Mouse (Mus musculus) midbrain, embryonic 10.5 days (tissue): Measurements from ENCODE around the gene Swap70. TPM values are rescaled to one million over a fixed set of nuclear protein-coding genes. Genes with fewer than 3 reads are reported as not detected.
"Not testable (repeated sequence)": the region's sequence is repeated elsewhere in the genome, so short reads cannot be mapped to it uniquely, and the experiment has no call there.

ENCODE experiments used
- DNase-seq: peaks from one replicate; pipeline ENCODE4 v3.0.0-alpha.2; 2017; ENCODE audit warnings: low spot score
- H3K27ac ChIP-seq: fragments of 300-500 bp; sonication (generic); replicated peaks from 2 replicates; pipeline ENCODE4 v1.5.1; 2016; ENCODE audit warnings: mild to moderate bottlenecking
- H3K27me3 ChIP-seq: fragments of 300-500 bp; sonication (generic); 2 replicates; pipeline ENCODE4 v1.6.1; 2016; ENCODE audit warnings: low read depth, mild to moderate bottlenecking; ENCODE audit not compliant: poor library complexity, severe bottlenecking
- H3K36me3 ChIP-seq: fragments of 300-500 bp; sonication (generic); 2 replicates; pipeline ENCODE4 v1.6.1; 2016; ENCODE audit warnings: mild to moderate bottlenecking, moderate library complexity
- H3K4me1 ChIP-seq: fragments of 300-500 bp; sonication (generic); 2 replicates; pipeline ENCODE4 v1.6.1; 2016
- H3K4me3 ChIP-seq: fragments of 300-500 bp; sonication (generic); 2 replicates; pipeline ENCODE4 v1.5.1; 2016; ENCODE audit warnings: mild to moderate bottlenecking, moderate library complexity
- H3K9me3 ChIP-seq: fragments of 300-500 bp; sonication (generic); replicated peaks from 2 replicates; pipeline ENCODE4 v1.6.1; 2016; ENCODE audit warnings: mild to moderate bottlenecking
- WGBS: fragments of 180-500 bp; shearing (Covaris S2); methylation state at CpG from one replicate; pipeline ENCODE4 v1.1.7; 2016; 5-methylcytosine and 5-hydroxymethylcytosine counted together
- polyA plus RNA-seq: library from polyadenylated mRNA; unstranded; fragments of >200 nt; fragmentation: Nextera tagmentation; extraction: Ambion mirVana; gene quantifications from 2 replicates; pipeline ENCODE4 v1.2.1, GENCODE M21; 2016

The Swap70 gene
- polyA plus RNA-seq, 1 experiment from 2014 or later, result 26.0 TPM

DNA sequence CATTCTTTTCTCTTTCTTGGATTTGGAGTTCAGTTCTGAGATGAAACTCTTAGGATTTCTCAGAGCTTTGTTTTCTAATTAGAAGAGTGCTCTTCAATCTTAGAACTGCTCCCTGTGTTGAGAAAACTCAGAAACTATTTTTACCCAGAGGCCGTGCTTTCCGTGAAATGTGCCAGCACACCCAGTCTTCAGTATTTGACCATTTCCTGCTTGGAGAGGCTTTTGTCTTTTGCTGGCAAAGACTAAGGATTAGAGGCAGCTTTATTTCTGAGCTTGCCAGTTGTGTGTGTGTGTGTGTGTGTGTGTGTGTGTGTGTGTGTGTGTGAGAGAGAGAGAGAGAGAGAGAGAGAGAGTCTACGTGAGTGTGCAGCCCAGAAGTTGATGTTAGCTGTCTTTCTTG is 6.6 kb upstream of the Swap70 start:
- H3K9me3 ChIP-seq, result no peaks in the 10 kb centered on the region
- H3K4me3 ChIP-seq, result no peak overlapping the region
- no peak overlapping the region for H3K27ac ChIP-seq
- no peak for DNase-seq
- H3K36me3 ChIP-seq, result no peaks in the 10 kb centered on the region
- 92% methylated on average over 3 of the region's 3 CpGs for WGBS
- no peaks in the 10 kb centered on the region for H3K4me1 ChIP-seq
- H3K27me3 ChIP-seq, result no peaks in the 10 kb centered on the region

- Histone ChIP-seq H3K4me1 (peaks cover 27% of the 10 kb centered on the region), H3K9me3 (no peaks in the 10 kb centered on the region), H3K36me3 (peaks cover 10% of the 10 kb centered on the region), H3K4me3 (peak overlapping the region; percentile 90), H3K27me3 (no peaks in the 10 kb centered on the region), H3K27ac (peak overlapping the region; percentile 95)
- no peak for DNase-seq
- 23% methylated on average over 8 of the region's 8 CpGs for WGBS
Measured at GRCm38 (mm10) chr7:110221051-110221585, 393 bp upstream of the Swap70 start.

GRCm38 (mm10) chr7:110222583-110223182 is 1.2 kb downstream of the Swap70 start:
- Histone ChIP-seq H3K36me3 (peaks cover 22% of the 10 kb centered on the region), H3K27ac (no peak overlapping the region), H3K9me3 (no peaks in the 10 kb centered on the region), H3K27me3 (no peaks in the 10 kb centered on the region), H3K4me1 (peaks cover 27% of the 10 kb centered on the region), H3K4me3 (peak overlapping the region; percentile 90)
- peak; percentile 25 for DNase-seq
- WGBS, result 24% methylated on average over 12 of the region's 12 CpGs

DNA sequence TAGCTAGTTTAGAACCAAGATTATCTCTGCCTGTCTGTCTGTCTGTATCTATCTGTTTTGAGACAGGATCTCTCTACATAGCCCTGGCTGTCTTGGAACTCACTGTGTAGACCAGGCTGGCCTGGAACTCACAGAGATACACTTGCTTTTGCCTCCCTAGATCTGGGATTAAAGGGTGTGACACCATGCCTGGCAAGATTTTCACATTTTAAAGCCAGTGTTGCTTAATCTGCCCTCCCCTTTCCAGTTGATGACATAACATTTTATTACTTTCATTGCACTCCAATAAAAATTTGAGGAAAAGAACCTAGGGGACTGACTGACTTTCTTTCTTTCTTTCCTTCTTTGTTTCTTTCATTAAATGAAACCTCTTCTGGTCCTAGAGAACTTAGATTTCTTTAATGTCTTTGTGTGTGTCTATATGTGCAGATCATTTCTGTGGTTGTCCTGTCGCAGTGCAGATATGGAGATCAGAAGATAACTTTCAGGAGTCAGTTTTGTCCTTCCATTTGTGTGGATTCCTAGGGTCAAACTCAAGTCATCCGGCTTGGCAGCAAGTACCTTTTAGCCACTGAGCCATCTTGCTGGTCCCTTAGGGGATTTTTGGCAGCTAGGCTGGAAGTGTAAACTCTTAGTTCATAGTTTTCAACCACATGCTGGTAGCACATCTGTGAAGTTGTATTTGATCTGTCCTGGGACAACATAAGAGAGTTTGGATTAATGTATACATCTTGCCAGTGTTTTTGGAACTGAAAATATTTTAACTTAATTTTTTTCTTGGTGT is 2.4 kb downstream of the Swap70 start:
- 85% methylated on average over 2 of the region's 2 CpGs for WGBS
- H3K36me3 ChIP-seq, result peaks cover 22% of the 10 kb centered on the region
- no peaks in the 10 kb centered on the region for H3K9me3 ChIP-seq
- no peak overlapping the region for H3K27ac ChIP-seq
- peaks cover 27% of the 10 kb centered on the region for H3K4me1 ChIP-seq
- H3K27me3 ChIP-seq, result no peaks in the 10 kb centered on the region
- DNase-seq, result no peak
- no peak overlapping the region for H3K4me3 ChIP-seq

GRCm38 (mm10) chr7:110226484-110226883 is 5.0 kb downstream of the Swap70 start:
- DNase-seq, result no peak
- Histone ChIP-seq H3K9me3 (no peaks in the 10 kb centered on the region), H3K27ac (no peak overlapping the region), H3K36me3 (peaks cover 22% of the 10 kb centered on the region), H3K27me3 (no peaks in the 10 kb centered on the region), H3K4me1 (peaks cover 22% of the 10 kb centered on the region), H3K4me3 (no peak overlapping the region)
- WGBS, result 91% methylated on average over 5 of the region's 5 CpGs

DNA sequence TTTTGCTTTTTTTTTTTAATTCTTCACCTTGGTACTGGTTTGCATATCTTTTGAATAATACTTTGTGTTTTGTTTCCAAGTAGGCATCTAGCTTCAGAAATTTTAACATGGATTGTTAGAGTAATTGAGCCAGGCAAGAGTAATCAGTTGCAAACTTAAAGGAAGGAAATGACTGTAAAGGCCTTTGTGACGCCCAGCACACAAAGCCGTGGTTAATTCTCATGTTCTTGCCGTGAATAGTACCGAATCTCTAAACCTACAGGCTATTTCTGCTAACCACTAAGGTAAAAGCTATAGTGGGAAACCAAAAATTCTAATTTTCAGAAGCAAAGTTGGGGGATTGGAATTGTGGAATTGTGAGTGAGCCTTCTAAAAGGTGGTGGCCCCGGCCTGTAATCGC is 8.5 kb downstream of the Swap70 start:
- WGBS, result 93% methylated on average over 6 of the region's 6 CpGs
- no peak overlapping the region for H3K4me3 ChIP-seq
- no peak overlapping the region for H3K27ac ChIP-seq
- no peak for DNase-seq
- peaks cover 22% of the 10 kb centered on the region for H3K36me3 ChIP-seq
- H3K27me3 ChIP-seq, result no peaks in the 10 kb centered on the region
- H3K9me3 ChIP-seq, result no peaks in the 10 kb centered on the region
- no peaks in the 10 kb centered on the region for H3K4me1 ChIP-seq

GRCm38 (mm10) chr7:110231127-110231526 is 9.6 kb downstream of the Swap70 start:
- H3K9me3 ChIP-seq, H3K4me3 ChIP-seq, DNase-seq, H3K27ac ChIP-seq, H3K4me1 ChIP-seq, H3K27me3 ChIP-seq: not testable (repeated sequence)
- peaks cover 12% of the 10 kb centered on the region for H3K36me3 ChIP-seq
- WGBS, result 99% methylated on average over 10 of the region's 10 CpGs

GRCm38 (mm10) chr7:110236085-110236484 is 14.6 kb downstream of the Swap70 start:
- Histone ChIP-seq H3K27ac (no peak overlapping the region), H3K4me1 (peaks cover 18% of the 10 kb centered on the region), H3K27me3 (no peaks in the 10 kb centered on the region), H3K4me3 (no peak overlapping the region), H3K9me3 (no peaks in the 10 kb centered on the region), H3K36me3 (no peaks in the 10 kb centered on the region; the same call in 1 of the 2 replicates)
- DNase-seq, result no peak
- 88% methylated on average over 4 of the region's 4 CpGs for WGBS

GRCm38 (mm10) chr7:110237451-110237836 is 15.9 kb downstream of the Swap70 start:
- no peaks in the 10 kb centered on the region for H3K27me3 ChIP-seq
- no peak for DNase-seq
- peaks cover 18% of the 10 kb centered on the region for H3K4me1 ChIP-seq
- H3K36me3 ChIP-seq, result no peaks in the 10 kb centered on the region
- H3K4me3 ChIP-seq, result no peak overlapping the region
- 65% methylated on average over 3 of the region's 3 CpGs for WGBS
- no peaks in the 10 kb centered on the region for H3K9me3 ChIP-seq
- peak overlapping the region; percentile 33; the same call in 1 of the 2 replicates for H3K27ac ChIP-seq

- H3K36me3 ChIP-seq, result no peaks in the 10 kb centered on the region
- H3K4me3 ChIP-seq, result no peak overlapping the region
- peak overlapping the region; percentile 33; the same call in 1 of the 2 replicates for H3K27ac ChIP-seq
- no peak for DNase-seq
- no peaks in the 10 kb centered on the region for H3K27me3 ChIP-seq
- no peaks in the 10 kb centered on the region for H3K9me3 ChIP-seq
- H3K4me1 ChIP-seq, result peaks cover 18% of the 10 kb centered on the region
- 42% methylated on average over 2 of the region's 2 CpGs for WGBS
Measured at GRCm38 (mm10) chr7:110237837-110238451, 16.4 kb downstream of the Swap70 start.

GRCm38 (mm10) chr7:110239590-110239989 is 18.1 kb downstream of the Swap70 start:
- Histone ChIP-seq H3K9me3 (no peaks in the 10 kb centered on the region), H3K36me3 (no peaks in the 10 kb centered on the region)

GRCm38 (mm10) chr7:110241472-110242289 is 20.2 kb downstream of the Swap70 start:
- no peak for DNase-seq
- H3K27ac ChIP-seq, result no peak overlapping the region
- peaks cover 17% of the 10 kb centered on the region for H3K4me1 ChIP-seq
- no peaks in the 10 kb centered on the region for H3K27me3 ChIP-seq
- 90% methylated on average over 9 of the region's 9 CpGs for WGBS
- H3K9me3 ChIP-seq, result no peaks in the 10 kb centered on the region
- no peak overlapping the region for H3K4me3 ChIP-seq
- peaks cover 9% of the 10 kb centered on the region; the same call in 1 of the 2 replicates for H3K36me3 ChIP-seq

More at GRCm38 (mm10) chr7:110239590-110239989, 18.1 kb downstream of the Swap70 start:
- no peak overlapping the region for H3K27ac ChIP-seq
- no peak overlapping the region for H3K4me3 ChIP-seq
- peaks cover 18% of the 10 kb centered on the region for H3K4me1 ChIP-seq
- 88% methylated on average over 4 of the region's 4 CpGs for WGBS
- DNase-seq, result no peak
- H3K27me3 ChIP-seq, result no peaks in the 10 kb centered on the region
